Mouse (Mus musculus) hindbrain, embryonic 10.5 days (tissue): ENCODE data around the gene Map7. TPM values are rescaled to one million over a fixed set of nuclear protein-coding genes. Genes with fewer than 3 reads are reported as not detected.

Experiments used
- DNase-seq: peaks from one replicate; pipeline ENCODE4 v3.0.0-alpha.2; 2017; ENCODE audit warnings: low spot score
- H3K27ac ChIP-seq: fragments of 300-500 bp; sonication (generic); 2 replicates; pipeline ENCODE4 v1.5.1; 2016; ENCODE audit warnings: mild to moderate bottlenecking, moderate library complexity
- H3K27me3 ChIP-seq: fragments of 300-500 bp; sonication (generic); 2 replicates; pipeline ENCODE4 v1.6.1; 2016; ENCODE audit warnings: mild to moderate bottlenecking; ENCODE audit not compliant: poor library complexity, insufficient read depth, severe bottlenecking
- H3K36me3 ChIP-seq: fragments of 300-500 bp; sonication (generic); 2 replicates; pipeline ENCODE4 v1.6.1; 2016; ENCODE audit warnings: mild to moderate bottlenecking, moderate library complexity
- H3K4me1 ChIP-seq: fragments of 300-500 bp; sonication (generic); replicated peaks from 2 replicates; pipeline ENCODE4 v1.6.1; 2016; ENCODE audit warnings: mild to moderate bottlenecking
- H3K4me3 ChIP-seq: fragments of 300-500 bp; sonication (generic); 2 replicates; pipeline ENCODE4 v1.5.1; 2016; ENCODE audit warnings: mild to moderate bottlenecking, moderate library complexity
- H3K9me3 ChIP-seq: fragments of 300-500 bp; sonication (generic); 2 replicates; pipeline ENCODE4 v1.6.1; 2016; ENCODE audit warnings: mild to moderate bottlenecking, moderate library complexity
- WGBS: fragments of 180-500 bp; shearing (Covaris S2); methylation state at CpG from one replicate; pipeline ENCODE4 v1.1.7; 2016; 5-methylcytosine and 5-hydroxymethylcytosine counted together
- polyA plus RNA-seq: library from polyadenylated mRNA; unstranded; fragments of >200 nt; fragmentation: Nextera tagmentation; extraction: Ambion mirVana; gene quantifications from 2 replicates; pipeline ENCODE4 v1.2.1, GENCODE M21; 2016

The Map7 gene
- polyA plus RNA-seq, 1 experiment from 2014 or later = 8.9 TPM

DNA sequence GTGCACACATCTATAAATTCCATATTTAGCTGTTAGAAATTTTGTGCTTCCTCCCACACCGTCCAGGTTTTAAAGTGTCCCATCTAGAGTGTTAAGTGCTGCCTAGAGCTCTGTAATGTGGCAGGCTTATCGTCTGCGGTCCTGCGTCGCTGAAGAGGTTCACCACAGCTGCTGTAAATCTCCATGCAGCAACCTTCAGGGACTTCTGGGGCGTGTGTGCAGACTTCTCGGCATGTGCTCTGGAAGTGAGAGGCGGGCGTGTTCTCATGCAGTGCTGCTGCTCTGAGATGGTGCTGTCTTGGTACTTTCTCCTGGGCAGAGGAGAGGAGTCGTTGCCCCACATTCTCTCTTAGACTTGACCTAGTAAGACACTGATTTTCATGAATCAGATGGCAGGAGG, 32.9 kb downstream of the Map7 start:
- DNase-seq = no peak
- WGBS = 59% methylated on average over 10 of the region's 10 CpGs
- Histone ChIP-seq H3K27me3 (no peaks in the 10 kb centered on the region), H3K27ac (no peak overlapping the region), H3K4me3 (no peak overlapping the region), H3K9me3 (no peaks in the 10 kb centered on the region), H3K36me3 (no peaks in the 10 kb centered on the region), H3K4me1 (peaks cover 10% of the 10 kb centered on the region; the same call in 1 of the 2 replicates)

GRCm38 (mm10) chr10:20181680-20182399, 33.6 kb downstream of the Map7 start:
- no peaks in the 10 kb centered on the region for H3K9me3 ChIP-seq
- no peak for DNase-seq
- H3K27me3 ChIP-seq = no peaks in the 10 kb centered on the region
- H3K4me1 ChIP-seq = peaks cover 10% of the 10 kb centered on the region; the same call in 1 of the 2 replicates
- WGBS = 62% methylated on average over 11 of the region's 11 CpGs
- H3K36me3 ChIP-seq = no peaks in the 10 kb centered on the region
- no peak overlapping the region for H3K4me3 ChIP-seq
- H3K27ac ChIP-seq = no peak overlapping the region

DNA sequence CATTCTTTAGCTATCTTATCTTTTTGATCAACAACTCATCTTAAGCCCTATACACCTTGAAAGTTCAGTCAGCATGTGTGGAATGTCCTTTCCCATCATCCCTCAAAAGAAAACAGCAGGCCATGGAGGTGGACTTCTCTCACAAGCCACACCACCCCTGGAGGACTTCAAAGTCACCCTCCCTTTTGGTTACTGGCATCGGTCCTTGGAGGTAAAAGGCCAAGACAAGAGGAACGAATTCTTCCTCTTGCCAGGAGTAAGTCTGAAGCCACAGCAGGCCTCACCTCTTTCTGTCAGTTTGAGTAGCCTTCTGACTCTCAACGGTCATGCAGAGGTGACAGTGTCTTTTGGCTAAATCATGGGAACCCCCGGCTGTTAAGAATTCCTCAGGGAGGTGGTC, 36.1 kb downstream of the Map7 start:
- Histone ChIP-seq H3K27ac (no peak overlapping the region), H3K4me1 (peaks cover 7% of the 10 kb centered on the region; the same call in 1 of the 2 replicates), H3K4me3 (no peak overlapping the region), H3K36me3 (no peaks in the 10 kb centered on the region), H3K9me3 (no peaks in the 10 kb centered on the region), H3K27me3 (no peaks in the 10 kb centered on the region)
- no peak for DNase-seq
- 82% methylated on average over 4 of the region's 4 CpGs for WGBS

- Histone ChIP-seq H3K9me3 (no peaks in the 10 kb centered on the region), H3K27ac (no peak overlapping the region), H3K27me3 (no peaks in the 10 kb centered on the region), H3K36me3 (no peaks in the 10 kb centered on the region), H3K4me3 (no peak overlapping the region), H3K4me1 (peaks cover 7% of the 10 kb centered on the region; the same call in 1 of the 2 replicates)
- 78% methylated on average over 4 of the region's 4 CpGs for WGBS
- DNase-seq = no peak
Measured at GRCm38 (mm10) chr10:20185264-20185663, 37.0 kb downstream of the Map7 start.

- Histone ChIP-seq H3K4me1 (peaks cover 7% of the 10 kb centered on the region; the same call in 1 of the 2 replicates), H3K9me3 (no peaks in the 10 kb centered on the region), H3K27me3 (no peaks in the 10 kb centered on the region), H3K36me3 (no peaks in the 10 kb centered on the region), H3K4me3 (no peak overlapping the region), H3K27ac (no peak overlapping the region)
- 92% methylated on average over 2 of the region's 2 CpGs for WGBS
- no peak for DNase-seq
Measured at GRCm38 (mm10) chr10:20185806-20186205, 37.5 kb downstream of the Map7 start.

DNA sequence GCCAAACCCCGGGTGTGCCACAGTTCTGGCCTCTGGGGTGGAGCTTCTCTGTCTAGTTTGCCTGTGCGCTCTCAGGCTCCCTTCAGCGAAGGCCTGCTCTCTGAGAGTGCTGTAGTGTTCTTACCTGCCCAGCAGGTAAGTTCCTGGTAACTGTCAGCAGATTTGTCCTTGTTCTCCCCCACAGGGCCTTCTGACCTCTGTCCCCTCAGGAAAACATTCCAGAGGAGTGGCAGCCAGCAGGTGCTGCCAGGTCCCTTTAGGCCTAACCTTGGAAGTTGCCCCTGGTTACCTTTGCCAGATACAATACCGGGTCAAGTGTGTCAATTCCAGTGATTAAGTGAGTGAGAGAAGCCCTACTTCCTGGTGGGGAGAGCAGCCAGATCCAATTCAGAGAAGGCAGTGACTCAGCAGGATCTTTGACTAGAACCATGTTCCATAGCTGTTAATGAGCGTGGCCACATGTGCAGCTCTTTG, 38.6 kb downstream of the Map7 start:
- H3K27me3 ChIP-seq = no peaks in the 10 kb centered on the region
- WGBS = 80% methylated on average over 5 of the region's 5 CpGs
- no peaks in the 10 kb centered on the region for H3K9me3 ChIP-seq

DNA sequence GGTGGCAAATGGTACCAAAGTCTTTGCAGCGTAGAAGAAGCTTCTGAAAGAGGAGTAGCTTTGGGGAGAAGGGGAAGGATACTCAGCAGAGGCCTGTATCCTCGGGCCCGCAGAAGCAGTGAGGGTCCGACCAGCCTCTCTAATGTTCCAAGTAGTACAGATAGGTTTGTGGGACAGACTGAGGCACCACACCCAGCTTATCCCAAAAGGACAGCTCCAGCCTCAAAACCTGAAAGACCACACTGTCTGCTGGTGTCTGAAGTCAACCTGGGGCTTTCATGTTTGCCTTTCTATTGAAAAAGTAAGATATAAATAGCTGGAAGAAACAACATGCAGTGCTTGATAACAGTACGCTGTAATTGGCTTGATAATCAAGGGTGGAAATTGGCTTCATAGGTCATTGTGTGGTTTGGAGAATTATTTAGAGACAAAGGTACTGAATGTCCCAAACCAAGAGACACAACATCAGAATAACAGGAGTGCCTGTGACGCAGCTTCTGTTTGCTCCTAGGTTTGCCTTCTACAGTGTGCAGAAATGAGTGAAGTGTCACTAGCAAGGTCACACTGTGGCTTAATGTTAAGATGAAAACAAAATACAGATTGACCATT, 42.0 kb downstream of the Map7 start:
- Histone ChIP-seq H3K4me3 (no peak overlapping the region), H3K9me3 (no peaks in the 10 kb centered on the region), H3K4me1 (peaks cover 6% of the 10 kb centered on the region), H3K27ac (no peak overlapping the region), H3K27me3 (no peaks in the 10 kb centered on the region), H3K36me3 (no peaks in the 10 kb centered on the region)
- WGBS = 91% methylated on average over 6 of the region's 6 CpGs
- no peak for DNase-seq

More for the DNA sequence above, 38.6 kb downstream of the Map7 start:
- Histone ChIP-seq H3K4me1 (no peaks in the 10 kb centered on the region), H3K36me3 (no peaks in the 10 kb centered on the region), H3K27ac (no peak overlapping the region), H3K4me3 (no peak overlapping the region)
- DNase-seq = no peak

- H3K4me3 ChIP-seq = no peak overlapping the region
Measured at GRCm38 (mm10) chr10:20194847-20195540, 46.7 kb downstream of the Map7 start.

GRCm38 (mm10) chr10:20197039-20197438, 48.8 kb downstream of the Map7 start:
- 85% methylated on average over 7 of the region's 7 CpGs for WGBS
- Histone ChIP-seq H3K9me3 (no peaks in the 10 kb centered on the region), H3K4me1 (peaks cover 18% of the 10 kb centered on the region), H3K4me3 (no peak overlapping the region), H3K27me3 (no peaks in the 10 kb centered on the region), H3K36me3 (no peaks in the 10 kb centered on the region), H3K27ac (no peak overlapping the region)
- DNase-seq = no peak

More at GRCm38 (mm10) chr10:20194847-20195540, 46.7 kb downstream of the Map7 start:
- Histone ChIP-seq H3K27me3 (no peaks in the 10 kb centered on the region), H3K4me1 (peaks cover 9% of the 10 kb centered on the region), H3K9me3 (no peaks in the 10 kb centered on the region), H3K36me3 (no peaks in the 10 kb centered on the region), H3K27ac (no peak overlapping the region)
- 37% methylated on average over 13 of the region's 13 CpGs for WGBS
- DNase-seq = no peak

- H3K27me3 ChIP-seq = no peaks in the 10 kb centered on the region
- WGBS = 84% methylated on average over 10 of the region's 10 CpGs
- no peak overlapping the region for H3K27ac ChIP-seq
- no peak for DNase-seq
- no peaks in the 10 kb centered on the region for H3K9me3 ChIP-seq
- peaks cover 27% of the 10 kb centered on the region for H3K4me1 ChIP-seq
- H3K4me3 ChIP-seq = no peak overlapping the region
- H3K36me3 ChIP-seq = no peaks in the 10 kb centered on the region
Measured at GRCm38 (mm10) chr10:20198968-20199737, 50.9 kb downstream of the Map7 start.

DNA sequence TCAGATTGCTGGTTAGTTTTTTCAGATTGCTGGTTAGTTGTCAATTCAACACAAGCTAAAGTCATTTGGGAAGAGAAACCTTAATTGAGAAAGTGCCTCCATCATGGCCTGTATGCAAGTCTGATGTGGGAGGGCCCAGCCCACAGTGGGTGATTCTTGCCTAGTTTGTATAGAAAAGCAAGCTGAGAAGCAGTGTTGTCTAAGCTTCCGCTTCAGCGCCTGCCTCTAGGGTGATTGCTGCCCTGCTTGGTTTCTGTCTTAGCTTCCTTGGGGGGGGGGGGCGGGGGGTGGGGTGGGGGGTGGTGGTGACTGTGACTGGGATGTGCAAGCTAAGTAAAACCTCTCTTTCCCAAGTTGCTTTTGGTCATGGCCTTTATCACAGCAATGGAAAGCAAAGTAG, 53.0 kb downstream of the Map7 start:
- no peak for DNase-seq
- 20% methylated on average over 3 of the region's 3 CpGs for WGBS
- Histone ChIP-seq H3K36me3 (no peaks in the 10 kb centered on the region), H3K27me3 (no peaks in the 10 kb centered on the region), H3K4me3 (no peak overlapping the region), H3K27ac (0 out of 2 replicates have a peak overlapping the region, but pooled peaks have one; percentile 2), H3K9me3 (no peaks in the 10 kb centered on the region), H3K4me1 (peaks cover 36% of the 10 kb centered on the region)

- peak overlapping the region; percentile 35; the same call in 1 of the 2 replicates for H3K27ac ChIP-seq
- no peaks in the 10 kb centered on the region for H3K9me3 ChIP-seq
- WGBS = 69% methylated on average over 9 of the region's 9 CpGs
- peaks cover 43% of the 10 kb centered on the region for H3K4me1 ChIP-seq
- no peaks in the 10 kb centered on the region for H3K27me3 ChIP-seq
- no peak for DNase-seq
- H3K36me3 ChIP-seq = no peaks in the 10 kb centered on the region
- no peak overlapping the region for H3K4me3 ChIP-seq
Measured at GRCm38 (mm10) chr10:20202171-20202570, 53.9 kb downstream of the Map7 start.
